Mouse (Mus musculus): ENCODE measurements around the gene Olfr1341. TPM values are rescaled to one million over a fixed set of nuclear protein-coding genes. Genes with fewer than 3 reads are reported as not detected.

Olfr1341 gene
- not detected in 2 replicates for polyA plus RNA-seq (2015; fragmentation: Nextera tagmentation; extraction: Ambion mirVana)

DNA sequence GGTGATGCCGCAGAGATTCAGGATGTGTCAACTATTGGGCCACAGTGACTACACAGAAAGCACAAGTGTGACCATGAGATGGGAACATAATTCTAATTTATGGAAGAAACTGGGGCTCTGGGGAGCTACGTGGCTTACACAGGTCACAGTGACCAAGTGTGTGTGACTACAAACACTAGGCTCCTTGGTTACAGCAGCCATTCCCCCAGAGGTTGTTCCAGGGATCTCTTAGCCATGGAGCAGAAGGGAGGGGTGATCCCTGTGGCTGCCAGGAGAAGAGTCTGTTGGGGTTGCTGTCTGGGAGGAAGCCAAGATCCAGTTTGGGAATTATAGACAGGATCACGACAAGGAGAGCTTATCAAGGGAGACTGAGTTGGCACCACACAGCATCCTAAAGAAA, at the start of gene Olfr1341:
Olfr1341 (plus strand) TSS at position 301 of the 400 bp plus-strand sequence.
- Histone ChIP-seq H3K27ac (no peak within 1 kb of the TSS), H3K4me1 (no peaks in the 10 kb centered on the region), H3K9ac (no peak within 1 kb of the TSS), H3K36me3 (no peaks in the 10 kb centered on the region), H3K9me3 (no peaks in the 10 kb centered on the region), H3K4me2 (no peak within 1 kb of the TSS), H3K27me3 (no peaks in the 10 kb centered on the region), H3K4me3 (no peak within 1 kb of the TSS)
- 74% methylated on average over 3 of the region's 3 CpGs for WGBS
- ATAC-seq (ENCODE audit: borderline replicate concordance, extremely low read depth, low FRiP score, low TSS enrichment), result no peak

GRCm38 (mm10) chr4:118658652-118659051, 44.7 kb upstream of the Olfr1341 start, which contains the start of gene Olfr62:
Gene Olfr62, plus strand, starts transcription at chr4:118658952.
- no peaks in the 10 kb centered on the region for H3K9me3 ChIP-seq
- no peak within 1 kb of the TSS for H3K27ac ChIP-seq
- H3K4me3 ChIP-seq, result no peak within 1 kb of the TSS
- H3K27me3 ChIP-seq, result no peaks in the 10 kb centered on the region
- no peaks in the 10 kb centered on the region for H3K36me3 ChIP-seq
- no peak for ATAC-seq (ENCODE audit: borderline replicate concordance, extremely low read depth, low FRiP score, low TSS enrichment)
- no peaks in the 10 kb centered on the region for H3K4me1 ChIP-seq
- no peak within 1 kb of the TSS for H3K9ac ChIP-seq
- H3K4me2 ChIP-seq, result no peak within 1 kb of the TSS

- Histone ChIP-seq H3K4me3 (no peak overlapping the region), H3K36me3 (no peaks in the 10 kb centered on the region), H3K27me3 (no peaks in the 10 kb centered on the region), H3K9me3 (no peaks in the 10 kb centered on the region), H3K9ac (no peak overlapping the region), H3K4me2 (no peak overlapping the region), H3K4me1 (no peaks in the 10 kb centered on the region), H3K27ac (peak overlapping the region; percentile 58)
- 24% methylated on average over 2 of the region's 2 CpGs for WGBS
- peak; percentile 39; the same call in 1 of the 2 replicates for ATAC-seq (ENCODE audit: borderline replicate concordance, extremely low read depth, low FRiP score, low TSS enrichment)
Observed at GRCm38 (mm10) chr4:118687086-118687485, 16.2 kb upstream of the Olfr1341 start.

DNA sequence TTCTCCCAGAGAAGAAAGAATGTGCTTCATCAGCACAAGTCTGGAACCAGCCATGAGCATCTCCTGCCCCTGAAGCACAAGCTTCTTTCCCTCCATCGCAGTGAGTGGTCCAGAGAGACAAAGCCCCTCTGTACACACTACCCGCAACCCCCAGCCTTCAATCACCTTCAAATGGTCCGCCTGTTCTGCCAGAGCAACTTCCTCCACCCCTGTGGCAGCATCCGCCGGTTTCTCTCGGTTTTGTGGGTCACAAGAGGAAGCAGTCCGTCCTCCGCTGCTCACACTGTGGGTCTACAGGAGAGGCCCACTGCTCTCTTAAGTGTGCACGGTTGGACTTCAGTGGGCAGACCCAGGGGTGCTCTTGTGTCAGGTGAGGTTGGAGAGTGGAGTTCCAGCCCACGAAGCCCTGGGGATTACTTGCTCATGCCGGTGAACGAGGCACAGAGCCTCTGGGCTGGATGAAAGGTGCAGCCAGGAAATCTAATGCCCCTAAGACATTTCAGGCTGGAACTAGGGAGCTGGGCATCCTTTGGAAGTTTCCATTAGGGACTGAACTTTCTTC, 10.8 kb upstream of the Olfr1341 start, which contains the start of gene Olfr1342:
Olfr1342 (minus strand) TSS at position 345 of the 562 bp plus-strand sequence.
- 0 out of 2 replicates have a peak, but pooled peaks have one; percentile 14 for ATAC-seq (ENCODE audit: borderline replicate concordance, extremely low read depth, low FRiP score, low TSS enrichment)
- Histone ChIP-seq H3K4me1 (no peaks in the 10 kb centered on the region), H3K9me3 (no peaks in the 10 kb centered on the region), H3K4me2 (peak within 1 kb of the TSS; percentile 31), H3K9ac (no peak within 1 kb of the TSS), H3K36me3 (no peaks in the 10 kb centered on the region), H3K4me3 (no peak within 1 kb of the TSS), H3K27ac (peak within 1 kb of the TSS; percentile 72), H3K27me3 (no peaks in the 10 kb centered on the region)
- WGBS, result 39% methylated on average over 12 of the region's 12 CpGs

DNA sequence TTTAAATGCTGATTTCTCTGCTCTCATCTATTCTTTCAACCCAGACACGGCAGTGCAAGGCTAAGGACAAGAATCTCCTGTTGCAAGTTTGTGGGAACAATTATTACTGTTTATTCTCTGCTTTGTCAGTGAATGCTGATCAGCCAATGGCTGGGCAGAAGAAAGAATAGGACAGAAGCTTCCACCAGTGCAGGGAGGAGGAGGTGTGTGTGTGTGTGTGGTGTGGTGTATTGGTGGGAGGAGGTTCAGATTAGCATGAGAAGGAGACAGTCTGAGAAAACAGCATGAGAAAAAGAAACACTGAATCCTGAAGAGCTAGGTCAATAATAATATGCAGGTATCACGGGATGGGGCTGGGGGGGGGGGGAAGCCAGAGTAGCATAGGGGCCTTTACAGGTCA, 9.5 kb upstream of the Olfr1341 start:
- Histone ChIP-seq H3K27ac (no peak overlapping the region), H3K9ac (no peak overlapping the region)
- no peak for ATAC-seq (ENCODE audit: borderline replicate concordance, extremely low read depth, low FRiP score, low TSS enrichment)

DNA sequence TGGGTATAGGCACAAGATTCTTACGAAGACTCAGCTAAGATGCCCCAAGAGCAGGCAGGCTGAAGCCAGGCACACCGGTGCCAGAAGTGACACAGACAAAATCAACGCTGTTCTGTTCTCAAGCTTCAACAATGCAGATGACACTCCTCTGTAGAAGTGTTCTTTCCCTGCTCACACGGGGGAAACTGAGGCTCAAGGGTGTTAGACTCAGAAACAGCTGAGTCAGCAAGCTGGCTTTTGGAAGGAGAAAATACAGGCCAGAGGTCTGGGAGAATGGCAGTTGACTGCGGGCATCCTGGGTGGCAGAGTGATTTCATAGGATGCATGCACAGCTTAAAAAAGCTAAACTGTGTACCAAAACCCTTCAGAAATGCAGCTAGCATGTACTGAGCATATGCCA, 4.8 kb downstream of the Olfr1341 start:
- ATAC-seq (ENCODE audit: borderline replicate concordance, extremely low read depth, low FRiP score, low TSS enrichment), result no peak
- H3K4me1 ChIP-seq, result no peaks in the 10 kb centered on the region

More for the DNA sequence above, 9.5 kb upstream of the Olfr1341 start:
- 41% methylated on average over 2 of the region's 2 CpGs for WGBS
- Histone ChIP-seq H3K4me3 (no peak overlapping the region), H3K27me3 (no peaks in the 10 kb centered on the region), H3K4me2 (no peak overlapping the region), H3K36me3 (no peaks in the 10 kb centered on the region), H3K9me3 (no peaks in the 10 kb centered on the region), H3K4me1 (no peaks in the 10 kb centered on the region)

DNA sequence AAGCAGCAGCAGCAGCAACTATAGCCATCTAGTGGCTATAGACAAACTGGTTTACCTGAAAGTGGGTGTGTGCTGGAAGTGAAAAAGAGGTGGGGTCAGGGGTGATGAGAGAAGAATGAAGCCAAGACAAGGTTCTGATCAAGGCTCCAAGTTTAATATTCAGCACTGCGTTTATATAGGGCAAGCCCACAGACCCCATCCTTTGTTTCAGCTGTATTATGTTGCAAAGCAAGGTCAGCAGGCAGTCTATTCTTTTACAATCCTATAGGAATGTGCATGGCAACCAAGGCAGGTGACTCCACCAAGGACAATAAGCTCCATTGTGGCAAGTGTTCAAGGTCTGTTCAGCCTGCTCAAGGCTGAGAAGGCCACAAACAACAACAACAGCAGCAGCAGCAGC, 8.3 kb downstream of the Olfr1341 start:
- no peak for ATAC-seq (ENCODE audit: borderline replicate concordance, extremely low read depth, low FRiP score, low TSS enrichment)
- H3K9me3 ChIP-seq, result no peaks in the 10 kb centered on the region

More for the DNA sequence above, 4.8 kb downstream of the Olfr1341 start:
- Histone ChIP-seq H3K4me2 (no peak overlapping the region), H3K27ac (no peak overlapping the region), H3K27me3 (no peaks in the 10 kb centered on the region), H3K4me3 (no peak overlapping the region), H3K9me3 (no peaks in the 10 kb centered on the region), H3K36me3 (no peaks in the 10 kb centered on the region), H3K9ac (no peak overlapping the region)
- 79% methylated on average over 5 of the region's 5 CpGs for WGBS

GRCm38 (mm10) chr4:118719838-118720237, 16.5 kb downstream of the Olfr1341 start, which contains the start of gene Olfr1340:
Gene Olfr1340, plus strand, starts transcription at chr4:118720138.
- Histone ChIP-seq H3K4me2 (no peak within 1 kb of the TSS), H3K36me3 (no peaks in the 10 kb centered on the region), H3K27me3 (no peaks in the 10 kb centered on the region), H3K4me3 (no peak within 1 kb of the TSS), H3K9ac (no peak within 1 kb of the TSS), H3K27ac (no peak within 1 kb of the TSS), H3K9me3 (no peaks in the 10 kb centered on the region), H3K4me1 (no peaks in the 10 kb centered on the region)
- ATAC-seq (ENCODE audit: borderline replicate concordance, extremely low read depth, low FRiP score, low TSS enrichment), result no peak

More for the DNA sequence above, 8.3 kb downstream of the Olfr1341 start:
- Histone ChIP-seq H3K4me2 (no peak overlapping the region), H3K9ac (no peak overlapping the region), H3K4me3 (no peak overlapping the region), H3K27ac (no peak overlapping the region), H3K27me3 (no peaks in the 10 kb centered on the region), H3K36me3 (no peaks in the 10 kb centered on the region), H3K4me1 (no peaks in the 10 kb centered on the region)
- WGBS, result 57% methylated on average over 1 of the region's 1 CpGs

- Histone ChIP-seq H3K36me3 (no peaks in the 10 kb centered on the region), H3K9ac (no peak overlapping the region), H3K27ac (no peak overlapping the region), H3K27me3 (no peaks in the 10 kb centered on the region), H3K9me3 (no peaks in the 10 kb centered on the region), H3K4me2 (no peak overlapping the region), H3K4me1 (no peaks in the 10 kb centered on the region), H3K4me3 (no peak overlapping the region)
- 51% methylated on average over 10 of the region's 10 CpGs for WGBS
- ATAC-seq (ENCODE audit: borderline replicate concordance, extremely low read depth, low FRiP score, low TSS enrichment), result no peak
Observed at GRCm38 (mm10) chr4:118721742-118722483, 18.6 kb downstream of the Olfr1341 start.

GRCm38 (mm10) chr4:118731875-118732274, 28.6 kb downstream of the Olfr1341 start, which contains the start of gene Olfr1339:
Gene Olfr1339, plus strand, starts transcription at chr4:118732175.
- Histone ChIP-seq H3K9me3 (no peaks in the 10 kb centered on the region), H3K4me2 (no peak within 1 kb of the TSS), H3K4me1 (no peaks in the 10 kb centered on the region), H3K27ac (no peak within 1 kb of the TSS), H3K27me3 (no peaks in the 10 kb centered on the region), H3K4me3 (no peak within 1 kb of the TSS), H3K36me3 (no peaks in the 10 kb centered on the region), H3K9ac (no peak within 1 kb of the TSS)
- 78% methylated on average over 1 of the region's 1 CpGs for WGBS
- ATAC-seq (ENCODE audit: borderline replicate concordance, extremely low read depth, low FRiP score, low TSS enrichment), result no peak

DNA sequence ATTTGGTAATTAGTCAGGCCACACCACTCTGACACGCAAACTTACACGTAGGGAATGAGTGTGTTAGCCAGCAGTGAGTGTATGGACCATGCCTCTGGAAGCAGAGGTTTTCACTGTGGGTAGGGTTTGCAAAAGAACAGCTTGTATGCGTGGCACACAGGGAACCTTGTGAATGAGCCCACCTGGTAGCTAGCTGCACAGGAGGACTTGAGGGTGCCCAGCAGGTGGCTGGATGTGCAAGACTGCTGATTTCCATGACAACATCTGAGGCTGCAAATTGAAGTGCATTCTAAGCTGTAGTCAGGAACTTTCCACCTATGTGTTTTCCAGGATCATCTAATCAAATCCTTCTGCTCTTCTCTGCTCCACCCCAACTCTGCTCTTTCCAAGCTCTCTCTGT, 36.3 kb downstream of the Olfr1341 start:
- no peak overlapping the region for H3K27ac ChIP-seq
- H3K4me1 ChIP-seq, result no peaks in the 10 kb centered on the region
- 55% methylated on average over 3 of the region's 3 CpGs for WGBS
- H3K9ac ChIP-seq, result no peak overlapping the region
- no peak overlapping the region for H3K4me3 ChIP-seq
- H3K36me3 ChIP-seq, result no peaks in the 10 kb centered on the region
- H3K4me2 ChIP-seq, result no peak overlapping the region
- H3K9me3 ChIP-seq, result no peaks in the 10 kb centered on the region
- peaks cover 14% of the 10 kb centered on the region for H3K27me3 ChIP-seq
- no peak for ATAC-seq (ENCODE audit: borderline replicate concordance, extremely low read depth, low FRiP score, low TSS enrichment)

GRCm38 (mm10) chr4:118740988-118741698, 37.8 kb downstream of the Olfr1341 start:
- WGBS, result 5% methylated on average over 11 of the region's 11 CpGs
- Histone ChIP-seq H3K9me3 (0 out of 2 replicates have a peak, but pooled peaks cover under 1% of the 10 kb centered on the region), H3K27ac (no peak overlapping the region), H3K27me3 (peaks cover 14% of the 10 kb centered on the region), H3K4me2 (no peak overlapping the region), H3K4me3 (no peak overlapping the region), H3K9ac (no peak overlapping the region), H3K36me3 (no peaks in the 10 kb centered on the region), H3K4me1 (no peaks in the 10 kb centered on the region)
- no peak for ATAC-seq (ENCODE audit: borderline replicate concordance, extremely low read depth, low FRiP score, low TSS enrichment)

Data from lung, embryonic 15.5 days (tissue).